Comparison of ENCODE assay signal across 14 mouse cellular contexts in the genomic region with DNA sequence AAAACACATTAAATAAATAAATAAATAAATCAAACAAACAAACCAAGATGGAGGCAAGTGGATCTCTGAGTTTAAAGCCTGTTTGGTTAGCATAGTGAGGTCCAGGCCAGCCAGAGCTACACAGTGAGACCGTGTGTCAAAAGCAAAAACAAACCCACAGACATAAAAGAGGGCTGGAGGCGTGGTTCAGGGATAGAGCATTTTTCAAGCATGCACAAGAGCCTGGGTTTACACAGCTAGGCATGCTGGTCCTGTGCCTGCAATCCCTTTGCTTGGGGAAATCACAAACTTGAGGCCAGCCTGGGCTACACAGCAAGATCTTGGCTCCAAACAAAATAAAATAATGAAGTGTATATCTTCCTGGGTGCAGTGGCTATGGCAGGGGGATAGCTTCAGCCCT.
"Had no signal": no experiment of that assay in that cellular context is flagged by ENCODE, and none has a peak within 500 bp of the region (broad histone marks: within the 10 kb centered on the region; RNA-seq: fewer than 3 reads in every experiment).

No protein-coding gene starts in this region.

- H3K4me3 ChIP-seq: limb, embryonic 15.5 days; liver, embryonic 12.5 days; midbrain, embryonic 15.5 days; neural tube, embryonic 15.5 days; stomach, embryonic 15.5 days had no signal

- DNase-seq: kidney, adult 8-10 months; kidney, postnatal 25 days; layer of hippocampus, adult 9-11 months; layer of hippocampus, postnatal 36 days; lung, embryonic 14.5 days; right cerebral cortex, adult 18-20 months; right cerebral cortex, postnatal 25 days had no signal

- H3K4me2 ChIP-seq: limb, embryonic 15.5 days; liver, embryonic 12.5 days; lung, embryonic 14.5 days; midbrain, embryonic 11.5 days; midbrain, embryonic 15.5 days; neural tube, embryonic 15.5 days; stomach, embryonic 15.5 days had no signal

- H3K9ac ChIP-seq: limb, embryonic 15.5 days; liver, embryonic 12.5 days; lung, embryonic 14.5 days; midbrain, embryonic 15.5 days; neural tube, embryonic 15.5 days; stomach, embryonic 15.5 days had no signal

- H3K36me3 ChIP-seq: limb, embryonic 15.5 days; liver, embryonic 12.5 days; midbrain, embryonic 15.5 days; neural tube, embryonic 15.5 days; stomach, embryonic 15.5 days had no signal

- H3K27me3 ChIP-seq: limb, embryonic 15.5 days; liver, embryonic 12.5 days; midbrain, embryonic 15.5 days; neural tube, embryonic 15.5 days; stomach, embryonic 15.5 days had no signal

- H3K4me1 ChIP-seq: limb, embryonic 15.5 days; midbrain, embryonic 15.5 days; neural tube, embryonic 15.5 days; stomach, embryonic 15.5 days had no signal

- ATAC-seq: intestine, embryonic 16.5 days; liver, embryonic 12.5 days; midbrain, embryonic 15.5 days had no signal

- H3K27ac ChIP-seq: limb, embryonic 15.5 days; liver, embryonic 12.5 days; midbrain, embryonic 15.5 days; neural tube, embryonic 15.5 days; stomach, embryonic 15.5 days had no signal

- H3K9me3 ChIP-seq: limb, embryonic 15.5 days; liver, embryonic 12.5 days; midbrain, embryonic 15.5 days; neural tube, embryonic 15.5 days; stomach, embryonic 15.5 days had no signal
